Mouse (Mus musculus) fibroblast of lung, adult 2 months (primary cell): ENCODE results near the gene Try10.
"Not testable (repeated sequence)": the region's sequence is repeated elsewhere in the genome, so short reads cannot be mapped to it uniquely, and the experiment has no call there.

Experiments
- DNase-seq: peaks from one replicate; pipeline ENCODE4 v3.0.0-alpha.2; 2011; ENCODE audit warnings: low read depth

Try10 gene

DNA sequence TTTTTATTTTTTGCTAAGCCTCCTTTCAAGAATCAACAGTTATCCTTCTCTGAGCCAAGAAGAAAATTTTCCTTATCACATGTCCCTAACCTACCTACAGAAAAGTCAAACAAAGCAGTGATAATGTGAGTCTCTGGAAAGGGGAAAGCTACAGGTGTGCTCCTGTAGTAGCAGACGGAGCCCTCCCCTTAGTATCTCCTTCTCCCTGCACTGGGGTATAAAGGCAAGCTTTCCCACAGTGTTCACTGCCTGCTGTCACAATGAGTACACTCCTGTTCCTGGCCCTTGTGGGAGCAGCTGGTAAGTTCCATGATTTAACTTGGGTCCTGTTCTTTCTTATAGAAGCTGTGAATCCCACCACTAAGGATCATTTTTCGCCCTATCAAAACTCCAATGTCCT, at the start of gene Try10:
Gene Try10 (plus strand): TSS at position 174 of the 400 bp plus-strand sequence.
- DNase-seq, result no peak

- not testable (repeated sequence) for DNase-seq
Measured at GRCm38 (mm10) chr6:41316741-41317140, 37.2 kb upstream of the Try10 start, which contains the start of gene Try5. Try5 (minus strand) TSS chr6:41316841.

DNA sequence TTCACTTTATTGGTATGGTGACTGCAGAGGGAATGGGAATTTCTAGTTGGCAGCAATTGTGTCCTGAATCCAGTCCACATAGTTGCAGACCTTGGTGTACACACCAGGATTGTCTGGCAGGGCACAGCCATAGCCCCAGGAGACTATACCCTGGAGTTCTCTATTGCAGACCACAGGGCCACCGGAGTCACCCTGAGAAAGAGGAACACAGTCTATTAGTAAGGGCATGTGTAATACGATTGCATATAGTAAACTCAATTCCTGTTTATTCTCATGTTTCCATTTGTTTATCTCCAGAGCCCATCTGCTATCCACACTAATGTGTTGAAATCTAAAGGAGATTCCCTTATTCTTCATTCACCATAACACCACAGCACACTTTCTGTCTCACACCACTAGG, 19.9 kb downstream of the Try10 start:
- DNase-seq, result not testable (repeated sequence)

DNA sequence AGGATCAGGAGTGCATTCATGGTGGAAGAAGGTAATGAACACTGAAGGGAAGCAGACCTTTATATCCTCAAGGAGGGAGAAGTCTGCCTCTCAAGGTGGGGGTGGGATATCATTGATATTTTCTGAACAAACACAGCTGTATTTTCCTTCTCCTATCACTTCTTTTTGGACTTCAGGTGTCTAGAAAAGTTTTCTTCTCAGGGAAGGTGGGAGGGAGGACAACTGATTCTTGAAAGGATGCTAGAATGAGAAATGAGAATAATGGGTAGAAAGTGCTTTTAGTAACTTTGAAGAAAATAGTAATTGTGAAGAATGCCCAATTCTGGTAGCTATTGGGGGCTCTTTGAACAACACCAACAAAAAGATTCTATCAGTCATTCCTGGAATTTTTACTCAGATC, 23.7 kb downstream of the Try10 start, which contains the start of gene Prss3:
Gene Prss3 (minus strand): TSS at position 101 of the 400 bp plus-strand sequence.
- DNase-seq, result not testable (repeated sequence)

GRCm38 (mm10) chr6:41386781-41387180, 32.9 kb downstream of the Try10 start:
- DNase-seq, result no peak

DNA sequence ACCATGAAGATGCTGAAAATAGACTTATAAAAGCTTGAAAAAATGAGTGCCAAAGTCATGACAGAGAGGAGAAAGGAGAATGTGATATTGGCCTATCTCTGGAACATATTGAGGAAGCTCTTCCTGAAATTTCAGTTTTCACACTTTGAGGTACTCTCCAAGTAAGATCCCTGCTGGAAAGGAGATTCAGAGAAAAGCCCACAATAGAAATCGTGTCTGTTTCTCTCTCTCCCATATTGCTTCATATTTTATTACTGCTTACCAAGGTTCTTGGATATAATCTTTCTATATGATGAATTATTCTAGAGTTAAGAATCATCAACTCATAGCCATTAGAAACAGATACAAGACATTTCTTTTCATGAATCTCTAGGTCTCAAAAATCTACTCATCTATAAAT, 37.7 kb downstream of the Try10 start:
- DNase-seq, result not testable (repeated sequence)

- DNase-seq, result not testable (repeated sequence)
Measured at GRCm38 (mm10) chr6:41392056-41392455, 38.2 kb downstream of the Try10 start, which contains the start of gene Gm5771. Gm5771 (plus strand) TSS chr6:41392356.
